Mouse (Mus musculus) cerebellum, adult 9-11 months (tissue): ENCODE data around the gene Gabarap.
A peak's percentile ranks its signal among the peaks of the same experiment; 100 is the strongest.

ENCODE experiments used
- DNase-seq: peaks from one replicate; pipeline ENCODE4 v3.0.0; 2022

The Gabarap gene

DNA sequence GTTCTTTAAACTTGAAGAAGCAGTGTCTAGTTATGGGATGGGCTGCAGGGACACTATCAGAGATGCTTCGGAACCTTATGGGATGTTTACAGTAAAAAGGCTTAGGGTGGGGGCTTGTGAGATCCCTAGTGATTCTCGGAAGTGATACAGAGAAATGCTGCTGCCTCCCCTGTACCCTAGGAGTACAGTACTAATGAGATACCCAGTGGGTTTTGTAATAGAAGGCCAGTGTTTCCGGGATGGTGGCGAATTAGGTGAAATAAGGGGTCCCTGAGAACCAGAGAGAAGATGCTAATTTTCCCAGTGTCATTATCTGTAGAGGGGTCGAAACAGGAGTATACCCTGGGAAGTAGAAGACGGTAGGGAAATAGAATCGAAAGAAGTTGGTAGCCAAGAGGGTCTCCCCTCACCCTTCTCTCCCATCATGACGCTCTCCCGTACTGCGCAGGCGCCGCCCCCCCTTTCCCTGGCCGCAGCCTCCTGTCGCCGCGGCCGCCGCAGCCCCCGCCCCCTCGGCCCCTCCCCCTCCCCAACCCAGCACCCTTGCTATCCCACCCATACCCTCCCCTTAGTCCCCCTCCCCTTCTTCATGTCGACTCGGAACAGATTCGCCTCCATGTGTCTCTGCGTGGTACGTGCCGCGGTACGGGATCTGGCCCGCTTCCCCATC lies 32.7 kb downstream of the Gabarap start:
- peak; percentile 47 for DNase-seq

DNA sequence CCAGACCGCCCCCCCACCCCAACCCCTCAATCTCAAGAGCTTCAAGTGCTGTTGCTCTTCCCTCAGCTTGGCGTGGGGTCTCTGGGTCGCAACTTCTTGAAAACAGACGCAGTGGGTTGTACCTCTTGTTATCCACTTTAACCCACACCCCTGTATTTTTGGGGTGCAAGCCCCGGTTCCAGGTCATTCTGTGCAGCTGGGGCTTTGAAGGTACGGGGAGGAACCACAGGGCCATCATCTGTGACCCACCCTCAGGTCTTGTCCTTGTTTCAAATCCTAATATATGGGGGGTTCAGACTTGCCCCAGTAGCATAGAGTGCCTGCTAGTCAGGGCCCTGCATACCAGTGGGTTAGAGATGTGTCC lies 33.2 kb downstream of the Gabarap start:
- DNase-seq, result peak; percentile 55

DNA sequence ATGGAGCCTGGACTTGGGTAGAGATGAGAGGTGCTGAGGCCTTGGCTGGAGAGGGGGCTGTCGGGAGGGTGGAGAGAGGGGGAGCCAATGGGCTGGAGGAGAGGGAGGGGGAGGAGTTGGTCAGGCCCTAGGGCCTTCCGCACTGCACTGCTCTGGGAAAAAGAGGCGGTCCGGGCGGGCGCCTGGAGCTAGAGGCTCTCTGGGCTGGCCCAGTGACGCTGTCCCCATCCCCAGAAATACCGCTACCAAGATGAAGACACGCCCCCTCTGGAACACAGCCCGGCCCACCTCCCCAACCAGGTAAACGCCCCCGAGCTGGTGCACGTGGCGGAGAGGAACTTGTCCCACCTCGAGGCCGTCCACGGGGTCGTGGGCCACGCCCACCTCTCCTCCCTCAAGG lies 35.7 kb downstream of the Gabarap start:
- DNase-seq, result peak; percentile 82

DNA sequence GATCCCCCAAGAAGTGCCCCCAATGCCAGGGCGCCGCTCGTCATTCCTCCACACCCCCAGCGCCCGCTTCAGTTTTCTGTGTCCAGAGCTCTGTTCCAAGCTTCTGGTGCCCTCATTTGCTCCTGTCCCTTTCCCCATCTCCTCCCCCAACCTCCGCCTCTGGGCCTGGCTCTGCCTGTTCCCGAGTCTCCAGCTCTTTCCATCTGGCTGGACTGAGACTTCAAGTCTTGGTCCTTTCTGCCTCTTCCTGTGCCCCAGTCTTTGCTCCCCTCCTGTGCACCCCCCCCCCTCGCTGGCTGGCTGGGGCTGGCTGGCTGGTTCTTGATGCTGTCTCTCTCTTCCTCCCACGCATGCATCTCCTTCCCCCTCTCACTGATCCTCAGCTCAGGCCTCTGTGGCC lies 36.5 kb downstream of the Gabarap start:
- DNase-seq, result peak; percentile 84

DNA sequence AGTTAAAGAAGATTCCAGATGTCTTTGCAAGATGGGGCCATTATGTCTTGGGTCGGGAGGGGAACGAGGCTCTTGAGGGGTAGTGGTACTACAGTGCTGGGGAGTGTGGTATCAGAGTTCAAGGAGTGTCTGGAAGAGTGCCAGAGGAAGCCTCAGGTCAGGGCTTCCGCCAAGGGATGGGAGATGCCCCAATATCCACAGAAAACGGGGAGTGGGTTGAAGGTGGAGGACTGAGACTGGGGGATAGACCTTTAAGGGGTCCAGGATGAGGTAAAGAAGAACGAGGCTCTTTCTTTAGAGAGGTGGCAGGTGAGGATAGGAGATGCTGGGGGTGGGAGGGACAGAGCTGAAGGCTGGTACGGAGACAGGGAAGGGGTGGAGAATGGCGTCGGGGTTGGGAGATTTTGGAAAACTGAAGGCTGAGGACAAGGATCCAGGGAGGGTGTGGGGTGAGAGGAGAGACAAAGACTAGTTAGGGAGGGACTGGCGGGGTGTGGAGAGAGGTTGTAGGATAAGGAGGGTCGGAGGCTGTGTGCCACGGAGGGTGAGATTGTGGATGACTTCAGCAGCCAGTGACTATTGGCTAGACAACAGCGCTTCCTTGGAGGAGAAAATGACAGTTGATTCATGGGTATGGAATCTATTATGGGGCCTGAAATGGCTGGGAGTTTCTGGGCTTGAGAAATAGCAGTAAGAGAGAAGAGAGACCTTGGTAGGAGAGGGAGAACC lies 37.6 kb downstream of the Gabarap start:
- DNase-seq, result peak; percentile 63

DNA sequence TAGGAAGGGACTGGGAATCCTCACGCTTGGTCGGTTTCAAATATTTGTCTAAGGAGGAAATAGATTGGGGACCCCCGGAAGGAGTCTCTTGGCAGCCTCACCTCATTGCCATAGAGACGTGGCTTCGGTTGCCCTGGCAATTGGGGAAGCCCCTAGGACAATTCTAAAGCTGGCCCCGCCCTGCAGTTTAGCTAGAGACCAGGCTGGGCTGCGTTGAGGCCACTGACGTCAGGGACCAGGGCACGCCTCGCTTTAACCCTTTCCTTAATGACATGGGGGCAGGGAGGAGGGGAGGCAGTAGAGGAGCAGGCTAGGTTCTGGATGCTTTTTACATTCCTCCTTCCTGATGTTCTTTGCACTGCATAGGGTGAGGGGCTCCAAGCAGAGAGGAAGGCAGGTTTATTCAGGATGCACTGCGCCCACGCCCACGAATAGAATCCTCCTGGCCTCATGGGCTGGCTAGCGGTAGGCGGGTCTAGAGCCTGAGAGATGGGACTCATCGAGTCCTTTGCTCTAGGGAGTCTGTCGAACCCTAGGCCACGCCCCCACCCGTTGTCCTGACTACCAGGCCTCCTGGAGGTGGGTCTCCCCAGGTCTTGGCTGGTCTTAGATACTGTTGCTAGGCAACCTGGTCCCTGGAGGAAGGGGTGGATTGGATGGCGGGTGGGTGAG lies 38.3 kb downstream of the Gabarap start:
- peak; percentile 83 for DNase-seq

DNA sequence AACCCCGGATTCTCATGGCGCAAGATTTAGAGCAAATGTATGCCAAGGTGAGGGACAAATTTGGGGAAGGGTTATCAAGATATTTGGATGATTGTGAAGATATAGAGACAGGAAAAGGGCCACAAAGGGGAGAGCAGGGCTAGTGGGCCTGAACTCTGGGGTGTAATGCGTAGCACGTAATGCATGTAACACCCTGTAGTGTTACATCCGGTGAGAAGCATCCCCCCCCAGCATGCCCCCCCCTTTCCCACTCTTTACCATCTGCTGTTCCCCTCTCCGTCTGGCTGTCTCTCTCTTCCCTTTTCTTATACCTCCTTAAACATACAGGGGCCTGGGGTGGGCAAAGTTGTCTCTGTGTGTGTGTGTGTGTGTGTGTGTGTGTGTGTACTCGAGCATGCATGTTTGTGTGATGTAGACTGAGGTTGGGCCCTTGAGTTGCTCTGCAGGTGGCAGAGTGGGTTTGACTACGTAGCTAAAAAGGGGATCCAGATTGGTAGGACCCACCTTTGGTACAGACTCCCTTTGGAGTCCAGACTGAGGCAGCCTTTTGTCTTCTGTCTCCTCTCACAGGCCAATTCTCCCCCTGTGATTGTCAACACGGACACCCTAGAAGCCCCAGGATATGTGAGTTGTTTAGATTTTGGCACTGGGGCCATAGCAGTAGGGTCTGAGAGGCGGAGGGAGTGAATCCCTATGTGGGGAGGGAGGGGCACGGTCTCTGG lies 39.0 kb downstream of the Gabarap start:
- DNase-seq, result no peak

DNA sequence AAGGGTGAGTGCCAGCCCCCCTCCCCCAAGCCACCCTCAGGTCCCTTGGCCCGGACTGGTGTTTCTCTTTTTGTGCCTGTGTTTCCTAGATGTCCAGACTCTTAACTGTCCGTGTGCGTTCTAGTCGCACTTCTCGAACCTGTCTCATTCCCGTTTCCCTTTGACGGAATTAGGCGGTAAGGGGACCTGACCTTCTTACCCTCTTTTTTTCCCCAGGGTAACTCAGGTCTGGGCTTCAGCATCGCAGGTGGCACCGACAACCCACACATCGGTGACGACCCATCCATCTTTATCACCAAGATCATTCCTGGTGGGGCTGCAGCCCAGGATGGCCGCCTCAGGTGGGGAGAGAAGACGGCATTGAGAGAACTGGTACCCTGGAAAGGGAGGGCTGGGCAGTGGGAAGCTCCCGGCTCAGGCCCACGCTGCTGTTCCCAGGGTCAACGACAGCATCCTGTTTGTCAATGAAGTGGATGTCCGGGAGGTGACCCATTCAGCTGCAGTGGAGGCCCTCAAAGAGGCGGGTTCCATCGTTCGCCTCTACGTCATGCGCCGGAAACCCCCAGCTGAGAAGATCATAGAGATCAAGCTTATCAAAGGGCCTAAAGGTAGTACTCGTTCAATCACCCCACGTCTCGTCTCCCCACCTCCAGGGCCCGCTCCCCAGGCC lies 39.8 kb downstream of the Gabarap start:
- DNase-seq, result no peak

DNA sequence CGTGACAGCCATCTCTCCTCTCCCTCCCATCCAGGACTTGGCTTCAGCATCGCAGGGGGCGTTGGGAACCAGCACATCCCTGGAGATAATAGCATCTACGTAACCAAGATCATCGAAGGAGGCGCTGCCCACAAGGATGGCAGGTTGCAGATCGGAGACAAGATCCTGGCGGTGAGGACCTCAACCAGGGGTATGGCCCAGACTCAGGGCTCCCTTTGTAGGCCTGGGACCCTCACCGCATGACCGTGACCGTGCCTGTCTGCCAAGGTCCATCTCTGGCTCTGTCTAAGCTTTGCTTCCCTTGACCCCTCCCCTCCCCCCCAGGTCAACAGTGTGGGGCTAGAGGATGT lies 40.4 kb downstream of the Gabarap start:
- DNase-seq, result peak; percentile 47

DNA sequence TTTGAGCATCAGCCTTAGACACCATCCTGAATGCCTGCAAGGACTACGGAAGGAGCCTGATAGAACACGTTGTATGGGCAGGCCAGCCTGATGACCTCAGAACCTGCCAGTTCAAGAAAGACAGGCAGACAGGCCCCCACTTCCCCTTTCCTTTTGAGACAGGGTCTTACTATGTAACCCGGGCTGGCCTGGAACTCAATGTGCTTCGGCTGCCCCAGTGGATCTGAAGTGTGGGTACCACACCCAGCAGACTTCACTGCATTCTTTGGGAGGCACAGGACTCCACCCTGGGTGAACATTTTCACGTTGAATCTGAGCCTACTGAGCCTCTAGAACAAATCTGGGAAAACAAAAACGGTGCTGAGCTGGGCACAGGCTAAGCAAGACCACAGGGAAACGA lies 47.2 kb downstream of the Gabarap start:
- no peak for DNase-seq

DNA sequence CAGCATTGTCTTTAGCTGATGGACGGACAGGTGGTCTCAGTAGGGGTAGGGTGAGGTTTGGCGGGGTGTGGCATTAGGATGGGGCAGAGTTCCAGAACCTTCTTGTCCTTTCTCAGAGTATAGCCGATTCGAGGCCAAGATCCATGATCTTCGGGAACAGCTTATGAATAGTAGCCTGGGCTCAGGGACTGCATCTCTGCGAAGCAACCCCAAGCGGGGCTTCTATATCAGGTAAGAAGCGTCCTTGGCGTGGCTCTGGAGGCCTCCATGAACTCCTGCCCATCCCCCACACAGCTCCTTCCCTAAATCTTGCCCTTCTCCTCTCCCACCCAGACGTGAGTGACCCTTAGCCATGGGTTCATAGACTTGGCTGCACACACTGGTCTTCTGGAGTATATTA lies 48.7 kb downstream of the Gabarap start:
- DNase-seq, result peak; percentile 30

DNA sequence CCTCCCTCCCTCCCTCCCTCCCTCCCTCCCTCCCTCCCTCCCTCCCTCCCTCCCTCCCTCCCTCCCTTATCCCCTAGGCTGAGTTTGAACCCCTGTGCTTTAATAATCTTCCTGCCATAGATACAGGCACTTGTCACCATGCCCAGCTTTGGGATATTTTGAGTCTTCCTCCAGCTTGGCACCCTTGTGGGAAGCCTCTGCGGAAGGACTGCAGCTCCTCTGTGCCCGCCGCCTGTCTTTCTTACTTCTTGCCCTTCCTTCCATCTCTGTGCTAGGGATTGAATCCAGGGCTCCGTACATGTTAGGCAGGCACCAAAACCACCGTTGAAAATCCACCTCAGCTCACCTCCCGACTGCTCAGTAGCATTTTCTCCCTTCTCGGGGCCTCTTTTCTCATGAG lies 49.2 kb downstream of the Gabarap start:
- DNase-seq, result peak; percentile 35

DNA sequence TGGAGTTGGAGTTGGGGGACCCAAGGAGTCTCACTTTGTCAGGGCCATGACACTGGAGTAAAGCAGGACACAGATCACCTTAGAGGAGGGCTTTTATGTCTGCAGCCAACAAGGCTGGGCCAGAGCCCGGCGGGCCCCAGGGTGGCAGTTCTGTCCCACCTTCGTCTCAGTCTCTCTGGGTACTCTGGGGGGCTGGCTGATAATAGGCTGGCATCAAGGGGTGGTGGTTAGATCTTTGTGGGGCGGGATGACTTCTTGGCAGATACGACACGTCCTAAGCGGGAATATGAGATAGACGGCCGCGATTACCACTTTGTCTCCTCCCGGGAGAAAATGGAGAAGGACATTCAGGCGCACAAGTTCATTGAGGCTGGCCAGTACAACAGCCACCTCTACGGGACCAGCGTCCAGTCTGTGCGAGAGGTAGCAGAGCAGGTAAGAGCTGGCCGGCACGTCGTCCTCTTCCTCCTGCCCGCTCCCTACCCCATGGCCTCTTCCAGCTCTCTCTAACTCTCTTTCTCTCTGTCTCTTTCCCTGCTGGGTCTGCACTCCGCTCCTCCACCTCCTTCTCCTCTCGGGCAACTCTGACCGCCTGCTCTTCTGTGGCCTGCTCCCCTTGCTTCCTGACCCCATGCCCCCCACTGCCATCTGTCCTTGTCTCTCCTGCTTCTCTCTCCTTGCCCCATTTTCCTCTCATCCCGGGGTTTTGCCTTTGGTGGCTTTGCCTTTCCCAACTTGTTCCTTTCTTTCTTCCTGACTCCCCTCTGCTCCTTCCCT lies 51.6 kb downstream of the Gabarap start:
- DNase-seq, result peak; percentile 58

DNA sequence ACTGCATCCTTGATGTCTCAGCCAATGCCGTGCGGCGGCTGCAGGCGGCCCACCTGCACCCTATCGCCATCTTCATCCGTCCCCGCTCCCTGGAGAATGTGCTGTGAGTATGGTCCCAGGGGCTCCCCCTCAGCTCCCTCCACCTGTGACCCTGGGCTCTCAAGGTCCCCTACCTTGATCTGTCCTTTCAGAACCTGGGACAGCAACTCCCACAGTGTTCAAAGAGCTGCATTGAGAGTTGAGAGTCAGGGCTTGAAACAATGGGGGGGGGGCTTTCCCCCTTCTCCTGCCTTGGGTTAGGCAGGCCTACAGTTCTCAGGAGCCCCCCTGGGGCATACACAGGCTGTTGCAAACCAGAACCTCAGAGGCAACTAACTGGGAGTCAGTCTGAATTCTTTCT lies 52.7 kb downstream of the Gabarap start:
- DNase-seq, result no peak
